Mouse (Mus musculus) forelimb bud, embryonic 11.5 days (tissue): ENCODE measurements around the gene Odf2l.

Experiments used
- DNase-seq: peaks from one replicate; pipeline ENCODE4 v3.0.0-alpha.2; 2012; ENCODE audit warnings: low read depth, low spot score

Gene Odf2l

GRCm38 (mm10) chr3:145118254-145119001 lies at the start of gene Odf2l:
Gene Odf2l (plus strand): TSS chr3:145118588.
- DNase-seq: peak; percentile 94

- no peak for DNase-seq
These were observed 49.4 kb upstream of the Odf2l start for GRCm38 (mm10) chr3:145068964-145069363.

- no peak for DNase-seq
These were observed 46.0 kb upstream of the Odf2l start for GRCm38 (mm10) chr3:145072339-145072738.

- DNase-seq: no peak
These were observed 40.0 kb upstream of the Odf2l start for GRCm38 (mm10) chr3:145078405-145078804.

- no peak for DNase-seq
These were observed 37.5 kb upstream of the Odf2l start for GRCm38 (mm10) chr3:145080904-145081303.

GRCm38 (mm10) chr3:145083081-145083480 lies 35.3 kb upstream of the Odf2l start:
- no peak for DNase-seq

GRCm38 (mm10) chr3:145086180-145086579 lies 32.2 kb upstream of the Odf2l start:
- no peak for DNase-seq

- DNase-seq: no peak
These were observed 30.4 kb upstream of the Odf2l start for GRCm38 (mm10) chr3:145087857-145088598.

GRCm38 (mm10) chr3:145099291-145099690 lies 19.1 kb upstream of the Odf2l start, which contains the start of gene Clca2:
Gene Clca2 (minus strand): TSS chr3:145099443.
- DNase-seq: no peak

- DNase-seq: no peak
These were observed 16.4 kb upstream of the Odf2l start for GRCm38 (mm10) chr3:145101891-145102555.

- no peak for DNase-seq
These were observed 15.1 kb upstream of the Odf2l start for GRCm38 (mm10) chr3:145103321-145103720.

- no peak for DNase-seq
These were observed 14.6 kb upstream of the Odf2l start for GRCm38 (mm10) chr3:145103770-145104169.

GRCm38 (mm10) chr3:145105076-145105772 lies 13.2 kb upstream of the Odf2l start:
- DNase-seq: no peak

GRCm38 (mm10) chr3:145105773-145106504 lies 12.4 kb upstream of the Odf2l start:
- no peak for DNase-seq

- DNase-seq: no peak
These were observed 3.2 kb upstream of the Odf2l start for GRCm38 (mm10) chr3:145115169-145115568.

- DNase-seq: no peak
These were observed 751 bp upstream of the Odf2l start for GRCm38 (mm10) chr3:145117637-145118036.

GRCm38 (mm10) chr3:145119002-145119358 lies 592 bp downstream of the Odf2l start:
- DNase-seq: no peak

- no peak for DNase-seq
These were observed 1.0 kb downstream of the Odf2l start for GRCm38 (mm10) chr3:145119425-145119824.

GRCm38 (mm10) chr3:145126618-145127017 lies 8.2 kb downstream of the Odf2l start:
- no peak for DNase-seq

GRCm38 (mm10) chr3:145129356-145129755 lies 11.0 kb downstream of the Odf2l start:
- DNase-seq: no peak

GRCm38 (mm10) chr3:145131210-145131868 lies 13.0 kb downstream of the Odf2l start:
- peak; percentile 26 for DNase-seq
